Mouse (Mus musculus) thymus, postnatal 36 days (tissue): ENCODE results near the gene Spg11.

ENCODE experiments used
- DNase-seq, 2 experiments: peaks; one replicate each; pipeline ENCODE4 v3.0.0; 2022; ENCODE audit warnings: mixed read lengths in 2 of 2

The Spg11 gene

DNA sequence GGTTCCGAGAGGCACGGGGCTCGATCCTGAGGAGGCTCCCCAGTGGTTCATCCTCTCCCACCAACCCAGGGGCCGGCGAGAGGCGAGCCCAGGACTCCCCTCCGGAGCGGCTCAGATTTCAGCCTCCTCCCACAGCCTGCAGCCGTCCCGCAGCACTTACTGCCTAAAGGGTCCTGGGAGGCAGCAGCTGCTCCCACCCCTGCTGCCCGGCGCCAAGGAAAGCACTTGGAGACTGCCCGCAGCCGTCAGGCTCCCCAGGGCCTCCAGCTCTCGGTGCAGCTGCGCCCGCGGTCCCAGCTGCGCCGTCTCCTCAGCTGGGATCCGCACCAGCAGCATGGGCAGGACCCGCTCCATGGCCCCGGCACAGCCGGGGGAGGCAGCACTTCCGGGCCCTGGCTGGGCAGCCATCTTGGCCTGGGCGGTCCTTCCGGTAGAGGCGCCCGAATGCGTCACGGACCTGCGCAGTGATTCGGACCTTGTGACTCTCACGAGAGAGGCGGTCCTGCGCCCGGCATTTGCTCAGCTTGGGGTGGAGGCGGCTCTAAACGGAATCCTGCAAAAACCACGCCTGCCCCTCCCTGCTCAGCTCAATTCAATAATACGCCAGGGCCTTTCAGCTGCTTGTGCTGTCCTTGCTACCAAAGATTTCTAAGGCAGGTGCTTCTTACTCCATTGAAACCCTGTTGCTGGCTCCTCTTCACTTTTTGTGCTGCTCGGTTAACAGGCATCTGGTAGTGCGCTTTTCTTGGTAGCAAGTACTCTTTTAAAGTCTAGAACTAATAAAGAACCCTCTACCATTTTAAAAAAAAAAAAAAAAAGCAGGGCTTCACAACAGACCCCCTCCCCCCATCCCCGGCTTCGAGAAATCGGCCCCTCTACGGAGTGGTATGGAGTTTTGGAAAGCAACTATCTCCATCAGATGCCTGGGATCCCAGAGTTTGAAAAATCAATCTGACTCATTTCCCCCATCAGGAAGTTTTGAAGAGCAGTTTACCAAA lies at the start of gene Spg11:
TSS of gene Spg11 (minus strand) at position 426 of the 998 bp plus-strand sequence.
- DNase-seq, result peak; percentile 96 to 98

DNA sequence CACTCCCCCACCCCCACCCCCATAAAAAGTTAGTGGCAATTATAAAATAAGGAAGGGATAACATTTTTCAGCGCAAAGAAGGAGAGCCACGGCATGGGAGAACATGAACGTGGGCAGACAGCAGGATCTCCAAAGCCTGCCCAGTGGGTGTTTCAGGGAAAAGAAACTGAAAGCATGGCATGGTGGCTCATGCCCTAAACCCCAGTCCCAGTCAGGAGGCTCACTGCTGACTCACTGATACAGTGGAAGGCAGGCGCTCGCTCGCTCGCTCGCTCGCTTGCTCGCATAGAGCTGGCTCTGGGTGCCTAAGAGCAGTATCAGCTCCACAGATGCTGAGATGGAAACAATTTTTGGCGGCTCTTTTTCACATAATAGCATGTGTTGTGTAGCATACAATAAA lies 46.1 kb upstream of the Spg11 start:
- DNase-seq, result no peak

DNA sequence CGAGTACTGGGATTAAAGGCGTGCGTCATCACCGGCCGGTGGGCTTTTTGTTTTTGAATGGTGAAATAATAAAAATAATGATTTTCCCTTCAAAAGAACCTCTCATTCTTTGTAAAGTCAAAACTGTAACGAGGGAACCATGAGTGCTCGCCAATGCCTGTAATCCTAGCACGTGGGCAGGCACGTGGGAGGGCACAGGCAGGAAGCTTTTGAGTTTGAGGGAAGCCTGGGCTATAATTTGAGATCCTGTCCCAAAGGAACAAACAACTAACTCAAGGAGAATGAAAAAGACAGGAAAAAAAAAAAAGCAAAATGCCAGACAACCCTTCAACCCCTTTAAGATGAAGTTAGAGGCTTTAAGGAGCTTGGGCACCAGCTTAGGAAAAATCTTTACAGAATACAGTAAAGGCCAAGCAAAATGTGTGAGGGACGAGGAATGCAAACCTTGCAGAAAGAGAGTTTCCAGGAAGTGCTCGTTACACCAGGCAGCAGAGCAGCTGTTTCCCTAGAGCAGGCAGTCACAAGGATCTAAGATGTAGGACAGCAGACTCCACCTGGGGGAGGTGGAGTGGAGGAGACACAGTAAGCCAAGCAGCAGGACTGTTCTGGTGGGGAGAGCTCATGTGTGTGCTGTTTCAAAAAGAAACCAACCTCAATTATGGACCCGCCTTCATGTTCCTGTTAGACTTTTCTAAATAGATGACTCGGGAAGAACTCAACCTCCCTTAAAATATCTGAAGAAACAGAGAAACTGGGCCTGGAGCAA lies 45.4 kb upstream of the Spg11 start:
- peak in 1 of 2 experiments; percentile 38 for DNase-seq

GRCm38 (mm10) chr2:122162529-122162928 lies 44.3 kb upstream of the Spg11 start:
- DNase-seq, result no peak

DNA sequence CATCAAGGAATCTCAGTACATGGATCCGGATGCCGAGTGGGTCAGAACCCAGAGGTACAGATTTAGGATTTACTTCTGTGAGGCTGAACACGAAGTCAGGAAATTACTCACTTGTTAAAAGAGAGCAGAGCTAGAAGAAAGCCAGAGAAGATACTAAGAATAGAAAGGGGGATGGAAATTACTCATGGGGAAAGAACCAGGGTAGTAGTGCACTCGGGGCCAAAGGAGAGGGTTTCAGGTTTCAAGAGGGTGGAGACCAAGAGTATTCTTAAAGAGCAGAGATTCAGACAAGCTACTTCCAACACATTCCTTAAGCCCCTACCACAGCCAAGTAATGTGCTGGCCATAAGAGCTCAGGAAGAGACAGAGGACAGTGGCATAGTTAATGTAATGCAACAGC lies 43.4 kb upstream of the Spg11 start:
- DNase-seq, result no peak

- peak; percentile 76 to 80 for DNase-seq
Observed at GRCm38 (mm10) chr2:122160680-122161079, 42.5 kb upstream of the Spg11 start, which contains the start of gene Trim69. Gene Trim69, plus strand, starts transcription at chr2:122160700.

GRCm38 (mm10) chr2:122159667-122160066 lies 41.5 kb upstream of the Spg11 start:
- DNase-seq, result peak in 1 of 2 experiments; percentile 41

DNA sequence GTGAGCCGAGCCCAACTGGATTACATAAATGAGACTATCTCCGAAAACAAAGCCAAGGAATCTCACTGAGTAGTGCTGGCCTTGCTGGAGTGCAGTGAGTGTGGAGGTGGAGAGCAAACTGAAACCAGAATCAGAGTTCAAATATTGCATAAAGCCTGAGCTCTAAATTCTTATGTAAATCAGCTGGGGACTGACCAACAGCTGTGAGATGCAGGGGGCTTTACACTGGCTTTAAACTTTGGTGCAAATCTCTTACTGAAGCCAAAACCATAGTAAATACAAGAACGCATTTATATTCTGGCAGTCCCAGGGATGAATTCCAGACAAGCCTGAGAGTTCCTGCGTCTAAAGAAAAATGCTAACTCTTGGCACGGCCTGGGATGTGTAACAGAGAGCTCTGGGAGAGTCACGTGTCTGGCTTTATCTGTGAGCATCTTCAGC lies 40.2 kb upstream of the Spg11 start:
- DNase-seq, result no peak

- DNase-seq, result no peak
Observed at GRCm38 (mm10) chr2:122157561-122157960, 39.4 kb upstream of the Spg11 start.

DNA sequence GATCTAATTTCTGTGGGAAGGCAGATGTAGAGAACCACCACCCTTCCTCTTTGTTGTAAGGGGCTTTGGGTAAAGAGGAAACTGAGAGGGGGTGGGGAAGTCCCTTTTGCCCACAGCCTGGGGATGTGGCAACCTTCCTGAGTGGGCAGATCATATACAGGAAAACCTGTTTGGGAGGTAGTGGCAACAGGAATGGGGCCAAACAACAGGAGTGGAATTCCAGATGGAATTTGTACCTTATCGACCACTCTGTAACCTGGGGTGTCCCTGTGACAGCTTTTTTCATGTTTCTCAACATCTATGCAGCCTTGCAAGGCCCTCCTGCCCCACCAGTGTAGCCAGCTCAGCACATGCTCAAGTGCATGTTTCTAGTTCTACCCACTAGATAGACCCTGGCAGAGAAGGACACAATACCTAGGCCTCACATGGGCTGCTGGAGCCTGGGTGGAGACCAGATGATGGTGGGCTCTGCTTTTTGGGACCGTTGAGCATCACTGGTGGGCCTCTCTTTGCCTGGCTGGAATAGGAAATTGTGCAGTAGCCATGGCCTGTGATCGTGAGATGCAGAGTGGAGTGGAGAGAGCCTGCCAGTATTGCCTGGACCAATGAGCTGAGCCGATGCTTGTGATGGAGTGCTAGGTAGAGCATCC lies 38.0 kb upstream of the Spg11 start:
- DNase-seq, result peak in 1 of 2 experiments; percentile 21

- DNase-seq, result no peak
Observed at GRCm38 (mm10) chr2:122155292-122155691, 37.1 kb upstream of the Spg11 start.

DNA sequence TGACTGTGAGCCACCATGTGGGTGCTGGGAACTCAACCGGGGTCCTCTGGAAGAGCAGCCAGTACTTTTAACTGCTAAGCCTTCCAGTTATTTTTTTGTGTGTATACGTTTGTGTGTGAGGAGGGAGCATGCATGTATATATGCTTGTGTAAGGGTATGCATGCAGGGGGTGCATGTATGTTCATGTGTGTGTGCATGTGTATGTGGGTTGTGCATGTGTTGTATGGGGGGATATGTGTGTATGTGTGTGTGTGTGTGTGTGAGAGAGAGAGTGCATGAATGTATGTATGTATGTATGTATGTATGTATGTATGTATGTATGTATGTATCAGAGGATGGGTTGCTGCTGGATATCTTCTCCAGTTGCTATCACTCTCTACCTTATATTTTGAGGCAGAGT lies 36.3 kb upstream of the Spg11 start:
- no peak for DNase-seq

- no peak for DNase-seq
Observed at GRCm38 (mm10) chr2:122153681-122154365, 35.6 kb upstream of the Spg11 start.

DNA sequence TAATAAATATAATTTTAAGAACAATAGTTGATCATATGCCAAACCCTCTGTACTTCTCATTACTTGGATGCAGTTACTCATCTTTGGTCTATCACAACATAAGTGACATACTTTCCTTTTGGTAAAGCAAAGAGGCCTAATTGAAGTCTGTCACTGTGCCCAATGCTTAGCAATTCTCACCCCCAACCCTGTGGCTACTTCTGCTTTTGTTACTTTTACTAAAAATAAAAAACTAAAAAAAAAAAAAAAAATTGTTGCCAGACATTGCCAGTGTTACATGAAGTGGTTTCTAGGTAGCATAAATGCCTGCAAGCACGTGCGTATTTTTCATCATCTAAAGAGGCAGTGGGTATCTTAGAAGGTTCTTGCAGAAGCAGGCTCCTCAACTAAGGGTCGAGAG lies 34.7 kb upstream of the Spg11 start:
- no peak for DNase-seq

GRCm38 (mm10) chr2:122151221-122151620 lies 33.0 kb upstream of the Spg11 start:
- no peak for DNase-seq

GRCm38 (mm10) chr2:122149716-122150115 lies 31.5 kb upstream of the Spg11 start:
- DNase-seq, result no peak

- no peak for DNase-seq
Observed at GRCm38 (mm10) chr2:122149316-122149715, 31.1 kb upstream of the Spg11 start.

DNA sequence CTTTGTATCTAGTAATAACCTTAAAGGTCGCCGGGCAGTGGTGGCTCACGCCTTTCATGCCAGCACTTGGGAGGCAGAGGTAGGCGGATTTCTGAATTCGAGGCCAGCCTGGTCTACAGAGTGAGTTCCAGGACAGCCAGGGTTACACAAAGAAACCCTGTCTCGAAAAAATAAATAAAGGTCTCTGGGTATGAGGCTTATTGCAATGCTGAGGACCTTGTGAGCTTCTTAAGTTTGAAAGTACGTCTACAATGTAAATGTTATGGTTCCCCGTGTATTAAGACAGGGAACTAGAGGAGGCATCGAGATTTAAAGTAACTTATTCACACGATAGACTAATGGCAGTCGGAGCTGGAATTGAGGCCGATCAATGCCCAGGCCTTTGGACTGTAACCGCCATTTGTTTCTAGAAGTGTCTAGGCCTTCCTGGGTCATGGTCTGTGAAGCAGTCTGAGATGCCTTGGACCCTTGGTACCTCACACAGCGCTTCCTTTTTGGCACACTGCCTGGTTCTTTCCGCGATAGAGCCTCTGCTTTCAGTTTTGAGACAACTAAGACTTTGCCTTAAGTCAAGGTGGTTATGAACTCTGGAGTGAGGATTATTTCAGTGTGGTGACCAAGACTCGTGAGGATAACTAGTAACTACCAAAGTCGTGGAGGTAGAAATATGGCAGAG lies 30.2 kb upstream of the Spg11 start:
- DNase-seq, result peak; percentile 62

DNA sequence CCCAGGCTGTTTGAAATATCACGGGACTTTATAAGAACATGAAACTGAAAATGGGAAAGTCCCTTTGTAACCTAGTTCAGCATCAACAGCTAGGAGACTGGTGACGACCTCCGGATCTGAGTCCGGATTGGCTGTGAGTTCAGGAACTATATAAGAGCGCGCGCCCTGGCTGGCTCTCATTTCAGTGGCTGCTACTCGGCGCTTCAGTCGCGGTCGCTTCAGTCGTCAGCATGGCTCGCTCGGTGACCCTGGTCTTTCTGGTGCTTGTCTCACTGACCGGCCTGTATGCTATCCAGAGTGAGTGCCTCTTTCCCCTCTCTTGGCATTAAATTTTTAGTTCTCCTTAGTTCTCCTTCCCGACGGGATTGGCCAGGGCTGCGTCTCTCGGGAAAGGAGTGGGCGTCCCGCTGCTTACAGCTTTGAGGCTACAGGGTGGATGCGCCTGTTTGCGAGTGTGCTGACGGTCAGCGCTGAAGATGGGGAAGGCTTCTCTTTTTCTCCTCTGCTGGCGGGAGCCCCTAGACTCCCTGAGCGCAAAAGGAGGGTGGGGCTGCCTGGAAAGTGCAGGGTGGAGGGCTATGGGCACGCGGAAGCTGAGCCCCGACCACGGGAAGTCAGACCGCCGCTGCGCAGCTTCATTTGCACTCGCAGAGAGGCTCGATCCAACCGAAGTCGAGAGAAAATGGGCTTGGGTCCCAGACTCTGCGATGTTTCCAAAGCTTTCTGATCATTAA lies 29.5 kb upstream of the Spg11 start, which contains the start of gene B2m:
TSS of gene B2m (plus strand) at position 179 of the 734 bp plus-strand sequence.
- DNase-seq, result peak; percentile 91 to 93

GRCm38 (mm10) chr2:122146687-122147086 lies 28.5 kb upstream of the Spg11 start:
- no peak for DNase-seq

DNA sequence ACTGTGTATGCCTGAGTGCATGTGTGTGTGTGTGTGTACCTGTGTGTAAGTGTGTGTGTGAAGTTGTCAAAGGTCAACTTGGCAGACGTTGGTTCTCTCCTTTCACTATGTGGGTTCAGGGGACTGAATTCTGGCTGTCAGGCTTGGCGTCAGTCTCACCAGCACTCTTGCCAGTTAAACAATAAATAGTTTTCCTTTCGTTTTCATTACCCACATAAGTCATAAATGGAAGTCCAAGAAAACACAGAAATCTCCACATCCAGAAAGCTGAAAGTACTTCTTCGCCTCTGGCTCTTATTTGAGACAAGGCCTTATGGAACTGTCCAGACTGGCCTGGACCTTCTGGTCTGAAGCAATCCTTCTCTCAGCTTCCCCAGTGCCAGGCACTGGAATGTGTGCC lies 27.6 kb upstream of the Spg11 start:
- DNase-seq, result no peak
